Mouse (Mus musculus): ENCODE measurements around the gene Ttc39d. TPM values are rescaled to one million over a fixed set of nuclear protein-coding genes. Genes with fewer than 3 reads are reported as not detected.

The Ttc39d gene
- total RNA-seq, 2 experiments from 2014 or later, result not detected

Other genes starting within 250 kb of the Ttc39d start
- gene Hnrnpll, start 145.1 kb upstream of the Ttc39d start, total RNA-seq (2021), result 10 to 100 TPM; 45.4 to 57.6 TPM
- 10 to 100 TPM; 24.7 to 32.1 TPM for gene Galm, start 80.0 kb upstream of the Ttc39d start, total RNA-seq (2021)
- gene Srsf7, start 153 bp upstream of the Ttc39d start, total RNA-seq (2021), result 100 to 1,000 TPM; 101 to 117 TPM
- 1 to 10 TPM; 8.3 to 8.7 TPM for gene Gemin6, start 17.0 kb downstream of the Ttc39d start, total RNA-seq (2021)
- gene Morn2, start 82.7 kb downstream of the Ttc39d start, total RNA-seq (2021), result 10 to 100 TPM; 14.1 to 17.4 TPM
- 10 to 100 TPM; 12.6 to 15.8 TPM for gene Dhx57, start 83.0 kb downstream of the Ttc39d start, total RNA-seq (2021)
- 1 to 10 TPM; 1.6 to 2.5 TPM for gene Arhgef33, start 99.9 kb downstream of the Ttc39d start, total RNA-seq (2021)
- 1 to 10 TPM; 2.0 to 2.2 TPM for gene Gm10190, start 166.1 kb downstream of the Ttc39d start, total RNA-seq (2021)

Data from adrenal gland, postnatal 10 days (tissue).